Mouse (Mus musculus) T-cell, adult 2 months (primary cell): Measurements from ENCODE around the gene Smad3.
A peak's percentile ranks its signal among the peaks of the same experiment; 100 is the strongest.

Experiments
- DNase-seq: peaks from one replicate; pipeline ENCODE4 v3.0.0; 2022; ENCODE audit warnings: low spot score

Smad3 gene

GRCm38 (mm10) chr9:63772452-63772851 lies 14.7 kb upstream of the Smad3 start:
- no peak for DNase-seq

DNA sequence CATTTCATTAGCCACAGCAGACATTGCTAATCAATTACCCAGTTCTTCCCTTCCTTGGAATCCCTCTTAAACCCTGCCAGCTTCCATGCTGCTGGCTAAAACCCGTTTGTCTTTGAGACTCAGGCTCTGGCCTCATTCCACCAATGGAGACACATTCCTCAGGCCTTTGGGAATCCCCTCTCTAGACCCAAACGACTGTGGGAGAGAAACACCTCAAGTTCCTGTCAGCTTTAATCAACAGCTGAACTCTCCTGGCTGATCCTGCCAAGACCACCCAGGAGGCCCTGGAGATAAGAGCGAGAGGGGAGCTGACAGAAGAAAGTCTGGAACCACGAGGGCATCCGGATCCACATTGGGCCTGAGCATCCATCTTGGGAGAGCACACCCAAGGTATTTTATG lies 13.9 kb upstream of the Smad3 start:
- no peak for DNase-seq

DNA sequence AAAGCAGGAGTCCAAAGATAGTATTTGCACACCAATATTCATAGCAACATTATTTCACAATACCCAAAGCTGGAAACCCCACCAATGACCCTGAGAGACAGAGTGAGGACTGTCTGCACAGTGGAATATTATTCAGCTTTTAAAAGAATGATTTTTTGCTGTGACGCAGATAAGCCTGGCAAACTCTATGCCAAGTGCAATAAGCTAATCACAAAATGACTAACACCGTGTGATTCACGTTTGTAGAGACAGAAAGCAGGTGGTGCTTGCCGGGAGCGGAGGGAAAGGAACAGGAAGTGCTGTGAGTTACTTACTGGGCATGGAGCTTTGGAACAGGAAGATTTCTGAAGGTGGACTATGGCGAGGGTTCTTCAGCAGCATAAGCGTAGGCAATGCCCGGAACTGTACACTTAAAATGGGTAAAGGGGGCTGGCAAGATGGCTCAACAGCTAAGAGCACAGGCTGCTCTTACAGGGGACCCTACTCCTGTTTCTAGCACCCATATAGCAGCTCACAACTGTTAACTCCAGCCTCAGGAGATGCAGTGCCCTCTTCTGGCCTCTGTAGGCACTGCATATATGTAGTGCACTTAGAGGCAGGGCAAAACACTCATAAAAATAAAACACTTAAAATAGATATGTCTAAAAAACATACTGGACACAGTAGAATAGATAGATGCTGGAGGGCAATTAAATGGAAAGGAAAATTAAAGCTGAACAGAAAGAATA lies 3.7 kb upstream of the Smad3 start:
- DNase-seq = no peak

DNA sequence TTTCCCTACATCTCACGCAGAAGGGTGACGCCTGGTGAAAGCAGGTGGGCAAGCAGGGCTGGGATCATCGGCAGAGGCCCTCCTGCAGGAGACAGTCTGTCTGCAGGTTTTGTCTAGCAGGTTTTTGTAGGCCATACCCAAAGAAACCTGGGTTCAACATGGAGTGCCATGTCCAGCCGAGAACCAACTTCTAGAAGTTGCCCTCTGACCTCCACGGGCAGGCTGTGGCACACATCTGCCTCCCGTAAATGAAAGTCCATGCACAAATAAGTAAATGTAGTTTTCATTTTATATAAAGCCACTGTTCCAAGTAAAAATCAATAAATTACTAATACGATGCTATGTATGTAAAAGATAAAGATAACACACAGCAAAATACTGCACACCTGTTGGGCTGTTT lies 3.0 kb upstream of the Smad3 start:
- no peak for DNase-seq

DNA sequence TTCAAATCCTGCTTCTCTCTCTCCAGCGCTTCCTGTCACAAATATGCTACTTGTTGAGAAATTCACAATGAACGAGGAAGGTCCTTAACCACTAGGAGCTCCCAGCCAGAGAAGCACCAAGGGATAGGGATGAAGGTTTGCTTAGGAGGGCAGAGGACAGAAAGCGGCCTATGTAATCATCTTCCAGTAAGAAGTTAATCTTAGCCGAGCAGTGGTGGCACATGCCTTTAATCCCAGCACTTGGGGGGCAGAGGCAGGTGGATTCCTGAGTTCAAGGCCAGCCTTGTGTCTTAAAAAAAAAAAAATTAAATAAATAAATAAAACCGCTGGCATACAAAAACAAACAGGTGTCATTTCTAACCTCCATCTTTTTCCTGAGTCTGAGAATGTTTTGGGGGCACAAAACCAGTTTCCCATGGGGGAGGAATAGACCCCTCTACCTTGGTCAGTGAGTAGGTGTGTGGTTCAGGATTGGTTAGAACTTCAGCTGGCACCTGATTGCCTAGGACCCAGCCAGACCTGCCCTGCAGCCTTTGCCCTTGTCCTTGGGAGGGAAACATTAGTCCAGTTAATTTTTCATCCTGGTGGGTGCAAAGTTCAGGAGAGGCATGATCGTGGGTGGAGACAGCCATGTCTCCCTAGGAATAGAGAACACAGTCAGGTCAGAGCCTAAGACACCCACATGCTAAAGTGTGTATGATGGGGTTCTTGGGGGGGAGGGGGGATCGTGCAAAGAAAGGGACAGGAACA lies 2.4 kb upstream of the Smad3 start:
- DNase-seq = no peak

DNA sequence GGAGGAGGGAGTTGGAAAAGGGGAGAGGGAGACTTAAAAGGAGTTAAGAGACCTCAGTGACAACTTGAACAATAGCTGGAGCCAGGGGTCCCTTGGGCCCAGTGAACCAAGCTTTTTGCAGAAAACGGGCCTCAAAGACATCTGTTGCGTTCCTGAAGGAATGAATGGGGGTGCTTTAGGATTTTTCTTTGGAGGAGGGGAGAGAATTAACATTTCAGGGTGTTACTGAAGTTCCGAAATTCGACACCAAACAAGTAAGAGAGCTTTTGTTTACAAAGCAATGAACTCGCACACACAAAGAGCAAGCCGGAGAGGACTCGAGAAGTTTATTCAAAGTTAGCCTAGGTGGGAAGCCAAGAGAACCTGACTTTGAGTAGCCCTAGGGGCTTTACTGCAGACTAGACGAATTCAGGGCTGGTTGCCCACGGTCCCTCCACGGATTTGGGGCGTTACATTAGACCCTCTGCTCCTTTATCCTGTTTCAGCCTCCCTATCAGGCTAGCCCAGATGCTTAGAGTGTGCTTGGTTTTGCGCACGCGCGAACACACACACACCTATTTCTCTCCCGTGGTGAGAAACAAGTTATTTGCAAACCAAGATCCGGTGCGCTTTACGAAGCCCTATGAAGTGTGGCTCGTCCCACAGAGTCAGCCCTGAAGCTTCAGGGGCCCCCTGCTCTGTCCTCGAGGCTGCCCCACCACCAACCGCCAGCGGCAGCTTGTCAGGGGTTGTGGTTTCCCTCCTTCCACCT lies 1.0 kb upstream of the Smad3 start:
- peak; percentile 84 for DNase-seq

DNA sequence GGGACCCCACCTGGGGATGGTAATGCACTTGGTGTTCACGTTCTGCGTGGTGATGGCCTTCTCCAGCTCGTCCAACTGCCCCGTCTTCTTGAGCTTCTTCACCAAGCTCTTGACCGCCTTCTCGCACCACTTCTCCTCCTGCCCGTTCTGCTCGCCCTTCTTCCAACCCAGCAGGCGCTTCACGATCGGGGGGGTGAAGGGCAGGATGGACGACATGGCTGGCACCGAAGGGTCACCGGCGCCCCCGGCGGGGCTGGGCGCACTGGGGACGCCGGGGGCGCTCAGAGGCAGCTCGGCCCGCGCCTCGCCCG lies 377 bp downstream of the Smad3 start:
- no peak for DNase-seq

- DNase-seq = peak; percentile 84
These were observed 973 bp downstream of the Smad3 start for GRCm38 (mm10) chr9:63756581-63757461.

DNA sequence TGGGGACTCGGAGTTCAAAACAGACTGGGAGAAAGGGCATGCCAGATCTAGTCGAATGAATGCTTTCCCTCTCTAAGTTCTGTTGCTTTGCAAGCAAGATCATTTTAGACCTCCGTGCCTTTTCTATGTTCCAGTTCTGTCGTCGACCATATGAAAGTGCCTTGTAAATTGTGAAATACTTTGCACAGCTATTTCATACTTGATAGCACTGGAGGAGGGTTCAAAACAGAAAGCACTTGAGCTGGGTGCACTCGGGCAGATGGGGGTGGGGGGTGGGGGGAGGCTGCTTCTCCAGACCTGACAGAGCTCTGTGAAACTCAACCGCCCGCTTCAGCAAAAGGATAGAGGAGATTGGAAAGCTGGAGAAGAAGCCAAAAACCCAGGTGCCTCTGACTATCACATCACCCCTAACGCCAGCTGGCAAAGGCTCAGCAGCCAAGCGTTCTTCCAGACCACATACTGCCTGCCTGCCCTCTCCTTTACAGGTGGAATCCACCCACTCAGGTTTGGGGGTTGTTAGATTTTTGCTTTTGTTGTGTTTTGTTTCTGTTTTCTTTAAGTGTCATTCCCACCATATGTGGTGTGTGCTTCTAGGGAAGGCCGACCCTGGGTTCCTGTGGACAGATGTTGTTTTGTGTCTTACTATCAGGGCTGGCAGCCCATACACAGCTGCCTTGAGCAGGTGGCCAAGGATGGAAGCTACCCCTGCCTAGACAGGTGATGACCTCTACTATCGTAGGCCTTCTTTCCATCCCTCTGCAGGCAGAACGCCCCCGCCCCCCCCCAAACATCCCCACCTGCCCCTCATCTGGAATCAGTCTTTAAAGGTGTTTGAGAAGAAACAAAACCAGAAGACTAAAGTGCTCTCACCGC lies 1.9 kb downstream of the Smad3 start:
- no peak for DNase-seq

DNA sequence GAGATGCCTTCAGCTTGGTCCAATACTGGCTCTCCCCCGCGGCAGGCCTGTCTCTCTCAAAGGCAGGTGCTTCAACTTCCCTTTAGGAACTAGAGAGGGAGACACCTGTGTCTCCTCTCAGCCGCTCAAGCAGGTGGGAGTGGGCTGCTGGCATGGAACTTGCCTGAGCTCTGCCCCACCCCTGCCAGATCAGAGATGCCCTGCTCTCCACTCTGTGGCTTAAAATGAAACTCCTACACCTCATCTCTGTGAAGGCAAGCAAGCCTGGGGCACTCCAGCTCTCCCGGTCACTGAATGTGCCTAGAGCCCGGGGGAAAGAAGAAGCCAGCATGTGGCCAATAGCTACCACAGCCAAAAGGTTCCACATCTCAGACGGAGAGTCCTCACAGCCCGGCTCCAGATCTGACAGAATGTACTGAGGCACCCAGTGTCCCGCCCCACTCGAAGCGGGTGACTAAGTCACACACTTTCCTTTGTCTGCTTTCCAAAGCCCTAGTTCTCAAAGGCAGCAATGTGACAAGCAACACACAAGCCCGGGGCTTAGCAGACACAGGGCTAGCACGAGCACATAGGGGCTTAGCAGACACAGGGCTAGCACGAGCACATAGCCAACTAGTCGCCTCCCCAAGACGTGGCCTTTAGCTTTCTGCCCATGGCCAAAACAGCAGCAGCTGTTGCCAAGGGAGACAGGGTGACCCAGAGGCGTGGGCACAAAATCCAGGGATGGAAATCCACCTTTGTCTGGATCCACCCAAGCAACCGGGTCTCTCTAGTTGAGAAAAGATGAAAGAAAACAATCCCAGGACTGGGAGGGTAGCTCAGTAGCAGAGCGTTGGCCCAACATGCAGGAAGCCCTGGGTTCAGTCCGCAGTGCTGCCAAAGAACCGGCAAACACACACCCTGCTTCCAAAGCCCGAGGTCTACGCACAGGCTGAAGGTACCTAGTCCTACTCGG lies 3.0 kb downstream of the Smad3 start:
- peak; percentile 49 for DNase-seq

- no peak for DNase-seq
These were observed 3.8 kb downstream of the Smad3 start for GRCm38 (mm10) chr9:63754039-63754438.

DNA sequence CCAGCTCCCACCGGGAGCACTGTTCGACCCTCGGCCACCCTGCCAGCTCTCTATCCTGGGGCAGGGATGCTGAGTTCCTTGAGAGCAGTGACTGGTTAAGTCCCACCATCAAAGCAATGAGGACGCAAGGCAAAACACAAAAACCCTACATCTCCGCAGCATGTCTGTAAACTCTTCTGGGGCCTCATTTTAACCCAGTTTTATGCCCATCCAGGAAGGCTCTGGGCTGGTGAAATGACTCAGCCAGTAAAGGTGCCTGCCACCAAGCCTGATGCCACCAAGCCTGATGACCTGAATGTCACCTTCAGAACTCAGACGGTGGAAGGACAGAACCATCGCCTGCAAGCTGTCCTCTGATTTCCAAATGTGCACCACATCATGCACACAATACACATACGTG lies 4.4 kb downstream of the Smad3 start:
- no peak for DNase-seq

GRCm38 (mm10) chr9:63752576-63752975 lies 5.2 kb downstream of the Smad3 start:
- no peak for DNase-seq

DNA sequence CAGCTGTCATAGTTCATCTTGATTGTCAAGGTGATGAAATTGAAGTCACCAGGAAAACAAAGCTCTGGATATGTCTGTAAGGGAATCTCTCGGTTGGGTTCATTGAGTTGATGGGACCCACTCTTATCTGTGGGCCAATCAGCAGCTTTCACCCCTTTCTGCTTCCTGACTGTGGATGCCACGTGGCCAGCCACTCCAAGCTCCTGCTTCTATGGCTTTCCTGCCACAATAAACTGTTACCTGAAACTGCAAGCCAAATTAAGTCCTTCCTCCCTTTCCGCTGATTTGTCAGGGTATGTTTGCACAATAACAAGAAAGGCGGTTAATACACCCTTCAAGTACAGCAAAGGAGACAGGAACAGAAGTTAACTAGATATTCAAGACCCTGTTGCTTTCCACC lies 6.5 kb downstream of the Smad3 start:
- DNase-seq = no peak

- no peak for DNase-seq
These were observed 7.3 kb downstream of the Smad3 start for GRCm38 (mm10) chr9:63750360-63750974.

- peak; percentile 53 for DNase-seq
These were observed 8.4 kb downstream of the Smad3 start for GRCm38 (mm10) chr9:63749296-63749915.

- DNase-seq = no peak
These were observed 10.0 kb downstream of the Smad3 start for GRCm38 (mm10) chr9:63747645-63748295.

DNA sequence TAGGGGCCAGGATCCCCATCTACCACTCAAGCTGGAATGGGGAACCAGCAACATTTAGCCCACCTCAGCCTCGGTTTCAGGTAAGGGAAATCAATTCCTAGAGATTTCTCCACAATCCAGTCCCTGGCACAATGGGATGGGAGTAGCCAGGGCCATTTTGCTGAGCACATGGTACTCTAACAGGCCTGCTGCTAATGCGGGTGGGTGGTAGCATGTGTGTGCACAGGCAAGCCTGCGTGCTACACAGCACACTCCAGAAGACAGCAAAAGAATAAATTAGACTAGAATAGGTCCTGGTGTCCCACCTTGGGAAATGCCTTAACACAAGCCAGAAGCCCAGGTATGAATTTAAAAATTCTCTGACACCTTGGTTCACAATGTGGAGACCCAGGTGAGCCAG lies 10.8 kb downstream of the Smad3 start:
- DNase-seq = no peak
